12 mouse cellular contexts compared by ENCODE assay signal in the genomic region with DNA sequence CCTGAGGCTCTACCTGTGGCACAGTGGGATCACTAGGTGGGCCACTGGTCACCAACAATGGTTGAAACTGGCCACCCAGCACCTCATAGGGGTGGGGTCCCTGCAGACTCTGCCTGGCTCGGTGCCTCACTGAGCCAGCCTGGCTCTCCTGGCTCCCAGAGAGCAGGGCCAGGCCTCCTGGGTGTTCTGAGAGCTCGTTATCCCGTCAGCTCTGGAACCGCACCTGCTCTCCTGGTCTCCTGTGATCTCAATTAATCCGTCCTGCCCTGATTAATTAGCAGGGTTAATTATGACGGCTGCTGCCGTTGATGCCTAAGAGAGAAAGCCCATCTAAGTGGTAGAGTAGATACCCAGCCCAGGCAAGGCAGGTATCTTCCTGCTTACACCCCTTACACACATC.
"Had no signal": no experiment of that assay in that cellular context is flagged by ENCODE, and none has a peak within 500 bp of the region (broad histone marks: within the 10 kb centered on the region; RNA-seq: fewer than 3 reads in every experiment).

No protein-coding gene starts in this region.

- H3K27ac ChIP-seq: left cerebral cortex, adult 2 months; limb, embryonic 13.5 days; liver, embryonic 14.5 days; midbrain, embryonic 13.5 days; stomach, postnatal 0 days had no signal

- H3K9ac ChIP-seq: limb, embryonic 13.5 days; liver, embryonic 14.5 days; midbrain, embryonic 13.5 days; neural tube, embryonic 13.5 days had no signal

- H3K4me3 ChIP-seq: left cerebral cortex, adult 2 months; limb, embryonic 13.5 days; midbrain, embryonic 13.5 days; neural tube, embryonic 13.5 days had no signal

- H3K36me3 ChIP-seq: limb, embryonic 13.5 days; midbrain, embryonic 13.5 days; neural tube, embryonic 13.5 days had no signal

- H3K4me1 ChIP-seq: limb, embryonic 13.5 days had no signal

- H3K4me2 ChIP-seq: limb, embryonic 13.5 days; midbrain, embryonic 13.5 days; neural tube, embryonic 13.5 days had no signal

- DNase-seq: kidney, adult 8-10 months; kidney, postnatal 25 days; lung, adult 18-20 months; right cerebral cortex, adult 18-20 months; right cerebral cortex, postnatal 25 days; thymus, postnatal 4 days had no signal

- H3K9me3 ChIP-seq: limb, embryonic 13.5 days; midbrain, embryonic 13.5 days; neural tube, embryonic 13.5 days had no signal

- H3K27me3 ChIP-seq: limb, embryonic 13.5 days; midbrain, embryonic 13.5 days; neural tube, embryonic 13.5 days had no signal
